Mouse (Mus musculus) CH12F3 (cell line): ENCODE results near the gene Zswim4.
"Not testable (repeated sequence)": the region's sequence is repeated elsewhere in the genome, so short reads cannot be mapped to it uniquely, and the experiment has no call there.

Experiments
- in situ Hi-C: fragments of 300-500 bp; cut with MboI; formaldehyde crosslinking; loops from 2 replicates; pipeline ENCODE4 v1.14.3; 2020; ENCODE audit warnings: low sequenced_read_pairs

Zswim4 gene

GRCm38 (mm10) chr8:84236998-84237473 is at the start of gene Zswim4:
TSS of gene Zswim4 (minus strand) at chr8:84237055.
- in situ Hi-C loops: no loop called here

- in situ Hi-C loops: not testable (repeated sequence)
These were observed 48.8 kb upstream of the Zswim4 start for GRCm38 (mm10) chr8:84285665-84286064.

GRCm38 (mm10) chr8:84284608-84285063 is 47.8 kb upstream of the Zswim4 start:
- in situ Hi-C loops: no loop called here

- in situ Hi-C loops: no loop called here
These were observed 43.9 kb upstream of the Zswim4 start for GRCm38 (mm10) chr8:84280777-84281176.

- in situ Hi-C loops: no loop called here
These were observed 39.6 kb upstream of the Zswim4 start for GRCm38 (mm10) chr8:84276447-84276846.

- in situ Hi-C loops: no loop called here
These were observed 37.1 kb upstream of the Zswim4 start for GRCm38 (mm10) chr8:84273968-84274367.

- in situ Hi-C loops: no loop called here
These were observed 35.4 kb upstream of the Zswim4 start for GRCm38 (mm10) chr8:84272302-84272701.

GRCm38 (mm10) chr8:84269950-84270773 is 33.3 kb upstream of the Zswim4 start, which contains the start of gene Ccdc130:
TSS of gene Ccdc130 (minus strand) at chr8:84270380.
- in situ Hi-C loops: no loop called here

GRCm38 (mm10) chr8:84261098-84261497 is 24.2 kb upstream of the Zswim4 start:
- in situ Hi-C loops: no loop called here

GRCm38 (mm10) chr8:84256822-84257610 is 20.2 kb upstream of the Zswim4 start, which contains the start of gene Mri1:
TSS of gene Mri1 (minus strand) at chr8:84257326.
- in situ Hi-C loops: no loop called here

GRCm38 (mm10) chr8:84256458-84256821 is 19.6 kb upstream of the Zswim4 start:
- in situ Hi-C loops: no loop called here

GRCm38 (mm10) chr8:84255858-84256257 is 19.0 kb upstream of the Zswim4 start:
- in situ Hi-C loops: no loop called here

GRCm38 (mm10) chr8:84249257-84250170 is 12.7 kb upstream of the Zswim4 start, which contains the start of gene D8Ertd738e:
TSS of gene D8Ertd738e (minus strand) at chr8:84249719.
- in situ Hi-C loops: no loop called here

- in situ Hi-C loops: no loop called here
These were observed 5.0 kb upstream of the Zswim4 start for GRCm38 (mm10) chr8:84241821-84242220.

GRCm38 (mm10) chr8:84241167-84241566 is 4.3 kb upstream of the Zswim4 start:
- in situ Hi-C loops: no loop called here

- in situ Hi-C loops: no loop called here
These were observed 831 bp upstream of the Zswim4 start for GRCm38 (mm10) chr8:84237542-84238229.

GRCm38 (mm10) chr8:84236410-84236997 is 351 bp downstream of the Zswim4 start:
- in situ Hi-C loops: no loop called here

- in situ Hi-C loops: no loop called here
These were observed 977 bp downstream of the Zswim4 start for GRCm38 (mm10) chr8:84235746-84236409.

- in situ Hi-C loops: no loop called here
These were observed 3.8 kb downstream of the Zswim4 start for GRCm38 (mm10) chr8:84233055-84233454.
